Mouse (Mus musculus) kidney, adult 2 months (tissue): Measurements from ENCODE around the gene Ccr8.

ENCODE experiments used
- CTCF ChIP-seq: fragments of 200-500 bp; conservative IDR thresholded peaks from 2 replicates; pipeline ENCODE4 v1.5.1; 2011; ENCODE audit warnings: low read depth, mild to moderate bottlenecking, control low read depth, low read length, moderate library complexity, mixed read lengths; ENCODE audit not compliant: insufficient read depth, insufficient read length
- POLR2A ChIP-seq: fragments of 200-500 bp; IDR thresholded peaks from one replicate; pipeline ENCODE4 v1.6.1; 2011; ENCODE audit warnings: low read depth, low read length, control low read depth

GRCm38 (mm10) chr9:120132980-120133754 lies 41.3 kb downstream of the Ccr8 start:
- TF ChIP-seq POLR2A = no peak
- no peak for TF ChIP-seq CTCF
